Mouse (Mus musculus) CH12.LX (cell line): ENCODE measurements around the gene Cntn1.

ENCODE experiments used
- CTCF ChIP-seq, 2 experiments: IDR thresholded peaks in 1 of 2; conservative IDR thresholded peaks in 1 of 2; 2 replicates each; pipeline ENCODE4 v1.5.1; 2011 to 2012; ENCODE audit warnings: low read depth in 2 of 2, low read length in 2 of 2, improper control_type of control experiment in 1 of 2, inconsistent platforms in 1 of 2, mild to moderate bottlenecking in 1 of 2, moderate library complexity in 1 of 2
- E2F4 ChIP-seq: IDR thresholded peaks from 2 replicates; pipeline ENCODE4 v1.6.1; 2011; ENCODE audit warnings: low read depth, low read length, improper control_type of control experiment; ENCODE audit not compliant: insufficient replicate concordance
- EP300 ChIP-seq: IDR thresholded peaks from 2 replicates; pipeline ENCODE4 v1.6.1; 2011; ENCODE audit warnings: low read length, improper control_type of control experiment
- MYC ChIP-seq: IDR thresholded peaks from 2 replicates; pipeline ENCODE4 v1.6.1; 2011; ENCODE audit warnings: low read depth, mild to moderate bottlenecking, improper control_type of control experiment, low read length
- POLR2A ChIP-seq: IDR thresholded peaks from 2 replicates; pipeline ENCODE4 v1.6.1; 2011; ENCODE audit warnings: low read depth, mild to moderate bottlenecking, improper control_type of control experiment, low read length
- TCF12 ChIP-seq: IDR thresholded peaks from 2 replicates; pipeline ENCODE4 v1.6.1; 2014; ENCODE audit warnings: low read depth, mild to moderate bottlenecking, inconsistent platforms, low read length, improper control_type of control experiment

GRCm38 (mm10) chr15:92162835-92163234, 111.9 kb downstream of the Cntn1 start:
- TF ChIP-seq POLR2A (no peak), EP300 (no peak), TCF12 (no peak), MYC (no peak), CTCF (conservative IDR thresholded peaks at IDR 0.05 in 1 of 2, IDR thresholded peaks at IDR 0.05 in 1 of 2; ENCODE audit: low read depth in 2 of 2, low read length in 2 of 2) (no peak), E2F4 (no peak)
